ENCODE assay signal across 13 mouse cellular contexts in genomic region chr9:16152756-16153579, GRCm38 (mm10).
A peak's percentile ranks its signal among the peaks of the same experiment; 100 is the strongest.
DNase-seq lines count a peak whose midpoint lies in the region; ATAC-seq and TF ChIP-seq lines count a peak whose summit lies in the region.
"Had no signal": no experiment of that assay in that cellular context is flagged by ENCODE, and none has a peak within 500 bp of the region (broad histone marks: within the 10 kb centered on the region; RNA-seq: fewer than 3 reads in every experiment).

No protein-coding gene starts in this region.

- TF ChIP-seq POLR2A in cerebellum, adult 2 months (IDR thresholded peaks at IDR 0.05; ENCODE audit: borderline replicate concordance, insufficient read depth, low read length) = no peak

- no peak for DNase-seq in kidney, adult 8-10 months
- peak; percentile 21 for DNase-seq in retina, embryonic 14.5 days (ENCODE audit: low spot score)
- DNase-seq in retina, postnatal 1 day = no peak
- peak; percentile 44 for DNase-seq in lung, postnatal 36 days
- DNase-seq in cerebellum, adult 2 months = no peak
- DNase-seq in thymus, adult 18-20 months = no peak
- DNase-seq: cerebellum, adult 8-10 months; liver, embryonic 13.5 days; thymus, postnatal 4 days had no signal

- peak overlapping the region; percentile 68 for H3K27ac ChIP-seq in kidney, embryonic 15.5 days
- no peak overlapping the region for H3K27ac ChIP-seq in cerebellum, adult 2 months (ENCODE audit: insufficient read depth, low read length)
- H3K27ac ChIP-seq: heart, adult 2 months; hindbrain, embryonic 15.5 days; liver, embryonic 13.5 days; stomach, embryonic 15.5 days had no signal

- ATAC-seq in kidney, embryonic 15.5 days (replicated peaks; ENCODE audit: low FRiP score) = peak; percentile 75; the same call in 1 of the 2 replicates

- no peaks in the 10 kb centered on the region for H3K36me3 ChIP-seq in kidney, embryonic 15.5 days
- H3K36me3 ChIP-seq: hindbrain, embryonic 15.5 days; liver, embryonic 13.5 days; stomach, embryonic 15.5 days had no signal

- no peak overlapping the region for H3K4me2 ChIP-seq in kidney, embryonic 15.5 days
- H3K4me2 ChIP-seq: hindbrain, embryonic 15.5 days; liver, embryonic 13.5 days; stomach, embryonic 15.5 days had no signal

- no peak overlapping the region for H3K9ac ChIP-seq in kidney, embryonic 15.5 days
- H3K9ac ChIP-seq: hindbrain, embryonic 15.5 days; liver, embryonic 13.5 days; stomach, embryonic 15.5 days had no signal

- 35% methylated on average over 4 of the region's 4 CpGs for WGBS in kidney, embryonic 15.5 days
- whole genome bisulfite sequencing in cerebellum, adult 2 months = 82% methylated on average over 4 of the region's 4 CpGs

- H3K9me3 ChIP-seq in kidney, embryonic 15.5 days (replicated peaks) = no peaks in the 10 kb centered on the region
- H3K9me3 ChIP-seq: hindbrain, embryonic 15.5 days; liver, embryonic 13.5 days; stomach, embryonic 15.5 days had no signal

- H3K27me3 ChIP-seq in kidney, embryonic 15.5 days = no peaks in the 10 kb centered on the region
- H3K27me3 ChIP-seq in cerebellum, adult 2 months (ENCODE audit: control insufficient read depth, insufficient read depth, low read length) = no peaks in the 10 kb centered on the region
- H3K27me3 ChIP-seq: hindbrain, embryonic 15.5 days; liver, embryonic 13.5 days; stomach, embryonic 15.5 days had no signal

- H3K4me1 ChIP-seq in kidney, embryonic 15.5 days = peaks cover 11% of the 10 kb centered on the region
- no peaks in the 10 kb centered on the region for H3K4me1 ChIP-seq in cerebellum, adult 2 months (ENCODE audit: control insufficient read depth, insufficient read depth, low read length)
- H3K4me1 ChIP-seq: liver, embryonic 13.5 days; stomach, embryonic 15.5 days had no signal

- TF ChIP-seq CTCF in cerebellum, adult 2 months (IDR thresholded peaks at IDR 0.05; ENCODE audit: borderline replicate concordance, insufficient read depth, low read depth, low read length) = no peak

- no peak overlapping the region for H3K4me3 ChIP-seq in kidney, embryonic 15.5 days (replicated peaks)
- H3K4me3 ChIP-seq in cerebellum, adult 2 months (replicated peaks; ENCODE audit: insufficient read depth, low read depth, low read length) = no peak overlapping the region
- H3K4me3 ChIP-seq: heart, adult 2 months; hindbrain, embryonic 15.5 days; liver, embryonic 13.5 days; stomach, embryonic 15.5 days had no signal

Comparison
In these comparisons a context has a peak if more than half of its experiments do, and no peak if none do; other contexts are left out.
1. DNase-seq: peak in retina, embryonic 14.5 days (single experiment) and lung, postnatal 36 days (single experiment); none in kidney, adult 8-10 months (0 of 2), retina, postnatal 1 day (single experiment), cerebellum, adult 2 months (0 of 2) and thymus, adult 18-20 months (0 of 2).